Mouse (Mus musculus): ENCODE results near the gene Srf. TPM values are rescaled to one million over a fixed set of nuclear protein-coding genes. Genes with fewer than 3 reads are reported as not detected.

Gene Srf
- polyA plus RNA-seq, 1 experiment from 2014 or later, result 6.0 TPM

DNA sequence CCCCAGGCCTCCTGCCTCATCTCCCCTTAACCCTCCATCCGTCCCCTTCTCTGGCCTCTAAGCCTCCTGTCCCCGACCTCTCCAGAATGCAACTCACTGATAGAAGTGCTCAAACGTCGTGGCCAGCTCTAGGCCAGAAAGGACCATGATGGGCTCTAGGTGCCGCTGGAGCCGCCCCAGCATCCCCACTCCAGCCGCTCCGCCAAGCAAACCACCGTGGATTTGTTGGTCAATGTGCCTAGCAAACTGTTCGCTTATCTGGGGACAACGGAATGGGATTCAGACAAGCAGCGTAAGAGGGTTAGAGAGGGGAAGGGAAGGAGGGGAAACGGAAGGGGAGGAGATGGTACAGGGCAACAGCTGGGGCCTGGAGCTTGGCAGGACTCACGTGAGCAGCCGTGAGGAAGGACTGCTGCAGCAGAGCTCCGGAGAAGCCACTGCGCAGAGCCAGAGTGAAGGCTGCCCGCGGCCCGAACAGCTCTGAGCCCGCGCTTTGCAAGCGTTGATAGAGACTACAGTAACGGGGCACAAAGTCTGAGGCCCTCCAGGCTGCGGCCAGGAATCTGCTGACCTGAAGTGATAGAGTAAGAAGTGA lies 35.5 kb downstream of the Srf start:
- Histone ChIP-seq H3K27ac (ENCODE audit: low read depth, low read length) (no peak overlapping the region), H3K9me3 (ENCODE audit: control insufficient read depth, low read length) (no peaks in the 10 kb centered on the region), H3K4me2 (peak overlapping the region; percentile 11; the same call in 1 of the 2 replicates), H3K4me3 (ENCODE audit: low read depth, low read length) (no peak overlapping the region), H3K36me3 (ENCODE audit: control insufficient read depth, insufficient read depth, low read length) (no peaks in the 10 kb centered on the region), H3K4me1 (ENCODE audit: control insufficient read depth, insufficient read depth, low read length) (0 out of 2 replicates have a peak, but pooled peaks cover 4% of the 10 kb centered on the region), H3K27me3 (ENCODE audit: control insufficient read depth, insufficient read depth, low read length) (peaks cover 3% of the 10 kb centered on the region; the same call in 1 of the 2 replicates), H3K9ac (ENCODE audit: low read length) (peak overlapping the region; percentile 27; the same call in 1 of the 2 replicates)
- DNase-seq (ENCODE audit: low spot score, missing footprints) (no peak), ATAC-seq (ENCODE audit: low FRiP score) (no peak)
- WGBS, result 45% methylated on average over 25 of the region's 25 CpGs

DNA sequence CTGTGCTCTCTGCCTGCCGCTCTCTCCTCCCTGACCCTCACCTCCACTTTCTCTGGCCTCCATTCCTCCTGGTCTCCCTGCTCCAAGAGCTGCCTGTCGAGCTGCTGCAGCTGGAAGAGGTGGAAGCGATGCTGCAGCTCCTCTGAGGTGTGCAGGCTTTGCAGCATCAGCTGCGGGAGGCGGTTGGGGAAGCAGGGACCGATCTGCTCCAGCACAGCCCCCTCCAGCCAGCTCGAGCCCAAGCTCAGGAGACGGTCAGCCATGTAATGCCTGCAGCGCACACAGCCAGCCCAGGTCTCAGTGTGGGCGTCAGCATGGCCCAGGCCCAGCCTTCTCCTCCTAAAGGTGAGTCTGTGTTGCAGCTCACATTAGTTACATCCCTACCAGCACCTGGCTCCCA lies 36.0 kb downstream of the Srf start:
- DNase-seq (ENCODE audit: low spot score, missing footprints), result no peak
- Histone ChIP-seq H3K27ac (ENCODE audit: low read depth, low read length) (no peak overlapping the region), H3K4me2 (peak overlapping the region; percentile 11; the same call in 1 of the 2 replicates), H3K4me3 (ENCODE audit: low read depth, low read length) (no peak overlapping the region), H3K9me3 (ENCODE audit: control insufficient read depth, low read length) (no peaks in the 10 kb centered on the region), H3K36me3 (ENCODE audit: control insufficient read depth, insufficient read depth, low read length) (no peaks in the 10 kb centered on the region), H3K9ac (ENCODE audit: low read length) (peak overlapping the region; percentile 27; the same call in 1 of the 2 replicates), H3K4me1 (ENCODE audit: control insufficient read depth, insufficient read depth, low read length) (0 out of 2 replicates have a peak, but pooled peaks cover 4% of the 10 kb centered on the region), H3K27me3 (ENCODE audit: control insufficient read depth, insufficient read depth, low read length) (peaks cover 3% of the 10 kb centered on the region; the same call in 1 of the 2 replicates)
- no peak for ATAC-seq (ENCODE audit: low FRiP score)
- 51% methylated on average over 10 of the region's 10 CpGs for WGBS

DNA sequence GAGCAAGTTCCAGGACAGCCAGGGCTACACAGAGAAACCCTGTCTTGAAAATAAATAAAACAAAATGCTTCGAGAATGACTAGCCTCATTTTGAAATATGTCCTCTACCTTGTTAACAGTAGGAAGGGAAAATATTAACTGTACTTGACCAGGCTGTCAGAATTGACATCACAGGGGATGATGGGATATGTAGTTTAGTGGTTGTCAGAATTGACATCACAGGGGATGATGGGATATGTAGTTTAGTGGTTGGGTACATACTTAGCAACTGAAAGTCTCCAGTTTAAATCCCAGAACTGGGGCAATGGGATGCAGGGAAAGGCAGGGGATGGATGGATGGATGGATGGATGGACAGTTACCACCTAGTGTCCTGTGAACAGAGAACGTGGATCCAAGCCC lies 42.6 kb downstream of the Srf start:
- ATAC-seq (ENCODE audit: low FRiP score) (no peak), DNase-seq (ENCODE audit: low spot score, missing footprints) (no peak)
- 67% methylated on average over 2 of the region's 2 CpGs for WGBS
- Histone ChIP-seq H3K4me3 (ENCODE audit: low read depth, low read length) (no peak overlapping the region), H3K9ac (ENCODE audit: low read length) (no peak overlapping the region), H3K27ac (ENCODE audit: low read depth, low read length) (no peak overlapping the region), H3K4me1 (ENCODE audit: control insufficient read depth, insufficient read depth, low read length) (no peaks in the 10 kb centered on the region), H3K9me3 (ENCODE audit: control insufficient read depth, low read length) (no peaks in the 10 kb centered on the region), H3K27me3 (ENCODE audit: control insufficient read depth, insufficient read depth, low read length) (no peaks in the 10 kb centered on the region), H3K36me3 (ENCODE audit: control insufficient read depth, insufficient read depth, low read length) (no peaks in the 10 kb centered on the region), H3K4me2 (no peak overlapping the region)

DNA sequence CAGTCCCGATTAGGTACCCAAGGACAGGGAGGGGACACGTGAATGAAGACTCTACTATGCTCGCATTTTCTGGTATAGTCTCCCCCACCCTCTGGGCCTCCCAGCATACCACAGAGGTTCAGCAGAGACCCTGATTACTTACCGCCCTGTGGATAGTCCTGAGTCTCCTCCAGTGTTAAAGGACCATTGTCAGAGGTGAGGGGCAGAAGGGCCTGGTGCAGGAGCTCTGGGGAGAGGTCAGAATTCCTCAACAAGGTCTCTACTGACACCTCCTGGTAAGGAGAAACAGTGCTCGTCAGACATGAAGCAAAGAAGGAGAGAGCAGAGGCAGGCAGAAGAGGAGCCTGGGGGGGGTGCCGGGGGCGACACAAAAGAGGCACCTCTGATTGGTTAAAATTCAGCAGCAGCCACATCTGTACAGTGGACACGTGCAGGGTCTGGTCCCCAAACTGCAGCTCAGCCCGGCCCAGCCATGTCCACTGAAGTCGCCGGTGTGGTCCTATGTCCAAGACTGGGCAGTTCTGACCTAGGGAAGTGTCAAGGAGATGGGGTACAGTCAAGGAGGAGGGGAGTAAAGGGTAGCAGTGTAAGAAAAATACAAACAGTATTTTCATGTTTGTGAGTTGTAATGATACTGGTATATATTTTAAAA lies 44.8 kb downstream of the Srf start:
- Histone ChIP-seq H3K4me3 (ENCODE audit: low read depth, low read length) (no peak overlapping the region), H3K4me1 (ENCODE audit: control insufficient read depth, insufficient read depth, low read length) (no peaks in the 10 kb centered on the region), H3K27me3 (ENCODE audit: control insufficient read depth, insufficient read depth, low read length) (no peaks in the 10 kb centered on the region), H3K4me2 (no peak overlapping the region), H3K36me3 (ENCODE audit: control insufficient read depth, insufficient read depth, low read length) (no peaks in the 10 kb centered on the region), H3K9ac (ENCODE audit: low read length) (no peak overlapping the region), H3K27ac (ENCODE audit: low read depth, low read length) (no peak overlapping the region), H3K9me3 (ENCODE audit: control insufficient read depth, low read length) (no peaks in the 10 kb centered on the region)
- 47% methylated on average over 11 of the region's 11 CpGs for WGBS
- peak; percentile 67 for ATAC-seq (ENCODE audit: low FRiP score)
- DNase-seq (ENCODE audit: low spot score, missing footprints), result peak; percentile 87

DNA sequence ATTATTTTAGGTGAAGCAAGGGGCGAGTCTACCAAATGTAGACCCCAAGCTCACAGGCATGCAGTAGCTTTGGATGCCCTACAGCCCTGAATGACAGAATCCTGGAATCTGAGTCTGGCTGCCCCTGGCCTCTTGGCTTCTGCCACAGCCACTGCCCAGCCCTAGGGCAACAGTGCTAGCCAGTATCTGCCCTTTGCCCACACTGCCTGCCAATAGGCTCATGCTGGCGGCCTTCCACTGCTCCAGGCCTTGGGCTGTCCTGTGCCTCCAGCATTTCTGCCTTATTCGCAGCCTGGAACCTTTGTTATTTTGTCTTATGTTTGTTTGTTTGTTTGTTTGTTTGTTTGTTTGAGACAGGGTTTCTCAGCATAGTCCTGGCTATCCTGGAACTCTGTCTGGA lies 50.4 kb downstream of the Srf start:
- H3K4me3 ChIP-seq (ENCODE audit: low read depth, low read length), result no peak overlapping the region
- no peak overlapping the region for H3K9ac ChIP-seq (ENCODE audit: low read length)
- H3K27ac ChIP-seq (ENCODE audit: low read depth, low read length), result no peak overlapping the region
- 83% methylated on average over 3 of the region's 3 CpGs for WGBS
- no peaks in the 10 kb centered on the region; the same call in 1 of the 2 replicates for H3K36me3 ChIP-seq (ENCODE audit: control insufficient read depth, insufficient read depth, low read length)
- no peaks in the 10 kb centered on the region for H3K27me3 ChIP-seq (ENCODE audit: control insufficient read depth, insufficient read depth, low read length)
- H3K4me1 ChIP-seq (ENCODE audit: control insufficient read depth, insufficient read depth, low read length), result no peaks in the 10 kb centered on the region
- ATAC-seq (ENCODE audit: low FRiP score), result no peak
- DNase-seq (ENCODE audit: low spot score, missing footprints), result no peak
- H3K4me2 ChIP-seq, result no peak overlapping the region
- no peaks in the 10 kb centered on the region for H3K9me3 ChIP-seq (ENCODE audit: control insufficient read depth, low read length)

DNA sequence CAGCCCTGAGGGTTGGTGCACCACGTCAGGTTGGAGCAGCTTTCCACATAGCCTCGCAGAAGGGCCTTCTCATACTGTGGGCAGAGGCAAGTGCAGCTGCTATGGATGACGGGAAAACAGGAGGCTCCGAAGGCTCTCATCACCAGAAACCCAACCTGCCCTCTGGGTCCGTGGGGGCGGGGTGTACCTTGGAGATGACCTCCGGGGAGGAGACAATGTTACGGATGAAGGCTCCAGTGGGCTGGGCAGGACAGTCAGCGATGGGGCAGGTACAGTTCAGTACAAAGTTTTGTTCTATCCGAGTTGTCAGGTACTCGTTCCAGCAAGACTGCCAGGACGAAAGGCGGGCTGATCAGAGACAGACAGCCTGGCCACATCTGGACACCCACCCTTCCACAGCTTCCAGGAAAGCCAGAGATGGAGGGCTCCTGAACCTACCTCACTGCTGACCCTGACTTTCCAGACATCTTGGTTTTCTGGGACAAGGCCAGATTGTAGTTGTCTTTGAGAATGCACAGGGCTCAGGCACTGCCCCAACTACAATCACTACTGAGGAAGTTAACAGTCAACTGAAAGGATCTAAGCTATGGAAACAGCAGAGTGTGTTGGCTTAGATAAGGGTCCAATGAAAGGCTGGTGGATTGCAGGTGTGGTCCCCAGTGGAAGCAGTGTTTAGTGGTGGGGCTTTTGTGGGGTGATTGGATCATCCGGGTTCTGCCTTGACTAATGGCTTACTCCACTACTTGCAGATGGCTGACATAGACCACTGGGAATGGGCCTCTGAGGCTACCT lies 51.9 kb downstream of the Srf start:
- no peak overlapping the region for H3K4me3 ChIP-seq (ENCODE audit: low read depth, low read length)
- peaks cover 2% of the 10 kb centered on the region; the same call in 1 of the 2 replicates for H3K36me3 ChIP-seq (ENCODE audit: control insufficient read depth, insufficient read depth, low read length)
- no peak for ATAC-seq (ENCODE audit: low FRiP score)
- WGBS, result 85% methylated on average over 14 of the region's 14 CpGs
- no peak overlapping the region for H3K9ac ChIP-seq (ENCODE audit: low read length)
- no peak overlapping the region for H3K27ac ChIP-seq (ENCODE audit: low read depth, low read length)
- no peaks in the 10 kb centered on the region for H3K27me3 ChIP-seq (ENCODE audit: control insufficient read depth, insufficient read depth, low read length)
- DNase-seq (ENCODE audit: low spot score, missing footprints), result no peak
- no peak overlapping the region for H3K4me2 ChIP-seq
- H3K4me1 ChIP-seq (ENCODE audit: control insufficient read depth, insufficient read depth, low read length), result no peaks in the 10 kb centered on the region
- H3K9me3 ChIP-seq (ENCODE audit: control insufficient read depth, low read length), result no peaks in the 10 kb centered on the region

DNA sequence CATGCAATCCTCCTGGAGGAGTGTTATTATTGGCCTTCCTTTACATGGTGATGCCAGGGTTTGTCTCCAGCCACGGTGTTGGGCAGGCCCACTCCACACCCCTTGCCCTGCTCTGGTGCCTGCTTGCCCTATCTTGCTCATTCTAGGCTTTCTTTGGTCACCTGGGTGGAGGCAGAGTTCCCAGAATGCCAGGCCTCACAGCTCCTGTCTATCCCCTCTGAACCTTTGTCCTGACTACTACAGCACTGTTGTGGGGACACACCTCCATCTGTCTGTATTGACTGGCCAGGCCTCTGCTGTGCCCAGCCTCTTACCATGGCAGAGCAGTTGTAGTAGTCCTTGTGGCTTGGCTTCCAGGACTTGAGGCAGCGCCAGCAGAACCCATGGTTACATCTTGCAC lies 53.2 kb downstream of the Srf start:
- ATAC-seq (ENCODE audit: low FRiP score) (no peak), DNase-seq (ENCODE audit: low spot score, missing footprints) (no peak)
- Histone ChIP-seq H3K36me3 (ENCODE audit: control insufficient read depth, insufficient read depth, low read length) (peaks cover 2% of the 10 kb centered on the region; the same call in 1 of the 2 replicates), H3K4me1 (ENCODE audit: control insufficient read depth, insufficient read depth, low read length) (no peaks in the 10 kb centered on the region; the same call in 1 of the 2 replicates), H3K9me3 (ENCODE audit: control insufficient read depth, low read length) (no peaks in the 10 kb centered on the region), H3K4me3 (ENCODE audit: low read depth, low read length) (no peak overlapping the region), H3K27me3 (ENCODE audit: control insufficient read depth, insufficient read depth, low read length) (no peaks in the 10 kb centered on the region), H3K9ac (ENCODE audit: low read length) (no peak overlapping the region), H3K27ac (ENCODE audit: low read depth, low read length) (no peak overlapping the region), H3K4me2 (no peak overlapping the region)
- WGBS, result 81% methylated on average over 2 of the region's 2 CpGs

All from midbrain, embryonic 11.5 days (tissue).